Mouse (Mus musculus) midbrain, embryonic 11.5 days (tissue): ENCODE data around the gene Dact3. TPM values are rescaled to one million over a fixed set of nuclear protein-coding genes. Genes with fewer than 3 reads are reported as not detected.

Experiments
- ATAC-seq: fragments of 200-750 bp; cut with Nextera tagmentation; 2 replicates; pipeline ENCODE4 v1.8.0; 2017; ENCODE audit warnings: moderate TSS enrichment, moderate library complexity; ENCODE audit not compliant: low FRiP score
- DNase-seq: peaks from one replicate; pipeline ENCODE4 v3.0.0; 2015; ENCODE audit warnings: low spot score; ENCODE audit errors: missing footprints
- H3K27ac ChIP-seq: fragments of 300-500 bp; sonication (generic); 2 replicates; pipeline ENCODE4 v1.5.1; 2014; ENCODE audit warnings: low read depth, low read length
- H3K27me3 ChIP-seq: fragments of 300-500 bp; sonication (generic); 2 replicates; pipeline ENCODE4 v1.6.1; 2014; ENCODE audit warnings: mild to moderate bottlenecking, low read length, moderate library complexity, mixed read lengths; ENCODE audit not compliant: control insufficient read depth, insufficient read depth
- H3K36me3 ChIP-seq: fragments of 300-500 bp; sonication (generic); 2 replicates; pipeline ENCODE4 v1.6.1; 2014; ENCODE audit warnings: mild to moderate bottlenecking, low read length, moderate library complexity, mixed read lengths; ENCODE audit not compliant: control insufficient read depth, insufficient read depth
- H3K4me1 ChIP-seq: fragments of 300-500 bp; sonication (generic); 2 replicates; pipeline ENCODE4 v1.6.1; 2014; ENCODE audit warnings: low read length; ENCODE audit not compliant: control insufficient read depth, insufficient read depth
- H3K4me2 ChIP-seq: fragments of 300-500 bp; sonication (generic); 2 replicates; pipeline ENCODE4 v1.6.1; 2014; ENCODE audit warnings: mild to moderate bottlenecking, moderate library complexity
- H3K4me3 ChIP-seq: fragments of 300-500 bp; sonication (generic); 2 replicates; pipeline ENCODE4 v1.5.1; 2014; ENCODE audit warnings: low read depth, low read length
- H3K9ac ChIP-seq: fragments of 300-500 bp; sonication (generic); 2 replicates; pipeline ENCODE4 v1.6.1; 2014; ENCODE audit warnings: low read length
- H3K9me3 ChIP-seq: fragments of 300-500 bp; sonication (generic); 2 replicates; pipeline ENCODE4 v1.6.1; 2016; ENCODE audit warnings: low read length; ENCODE audit not compliant: control insufficient read depth
- WGBS: fragments of 180-500 bp; shearing (Covaris S2); extraction: QIAGEN DNeasy Blood & Tissue Kit; methylation state at CpG from one replicate; pipeline ENCODE4 v1.1.7; 2014; 5-methylcytosine and 5-hydroxymethylcytosine counted together
- polyA plus RNA-seq: library from polyadenylated mRNA; unstranded; fragments of >200 nt; fragmentation: Nextera tagmentation; extraction: Ambion mirVana; gene quantifications from 2 replicates; pipeline ENCODE4 v1.2.1, GENCODE M21; 2014

Gene Dact3
- 4.8 and 5.3 TPM in 2 replicates for polyA plus RNA-seq

DNA sequence AGATGAGACGGTGACA is at the start of gene Dact3:
Dact3 (plus strand) TSS at position 8 of the 16 bp plus-strand sequence.
- Histone ChIP-seq H3K27ac (peak within 1 kb of the TSS; percentile 57), H3K4me1 (peaks cover 21% of the 10 kb centered on the region), H3K4me2 (peak within 1 kb of the TSS; percentile 75), H3K4me3 (peak within 1 kb of the TSS; percentile 50), H3K9ac (peak within 1 kb of the TSS; percentile 80), H3K9me3 (no peaks in the 10 kb centered on the region), H3K36me3 (no peaks in the 10 kb centered on the region), H3K27me3 (no peaks in the 10 kb centered on the region)
- 0% methylated on average over 1 of the region's 1 CpGs for WGBS
- DNase-seq, result no peak
- ATAC-seq, result no peak

GRCm38 (mm10) chr7:16825785-16826184 is 49.3 kb upstream of the Dact3 start:
- Histone ChIP-seq H3K27me3 (no peaks in the 10 kb centered on the region), H3K9ac (no peak overlapping the region), H3K9me3 (no peaks in the 10 kb centered on the region), H3K4me1 (peaks cover 6% of the 10 kb centered on the region; the same call in 1 of the 2 replicates), H3K4me3 (no peak overlapping the region), H3K4me2 (no peak overlapping the region), H3K27ac (no peak overlapping the region), H3K36me3 (peaks cover 36% of the 10 kb centered on the region)
- peak; percentile 55; the same call in 1 of the 2 replicates for ATAC-seq
- no peak for DNase-seq
- 87% methylated on average over 10 of the region's 10 CpGs for WGBS

- H3K9me3 ChIP-seq, result no peaks in the 10 kb centered on the region
- 87% methylated on average over 5 of the region's 5 CpGs for WGBS
- no peak overlapping the region for H3K4me2 ChIP-seq
- ATAC-seq (no peak), DNase-seq (no peak)
- no peaks in the 10 kb centered on the region for H3K27me3 ChIP-seq
- H3K27ac ChIP-seq, result no peak overlapping the region
- H3K36me3 ChIP-seq, result peaks cover 43% of the 10 kb centered on the region
- H3K4me3 ChIP-seq, result no peak overlapping the region
- peaks cover under 1% of the 10 kb centered on the region; the same call in 1 of the 2 replicates for H3K4me1 ChIP-seq
- no peak overlapping the region for H3K9ac ChIP-seq
Observed at GRCm38 (mm10) chr7:16826571-16826970, 48.5 kb upstream of the Dact3 start.

DNA sequence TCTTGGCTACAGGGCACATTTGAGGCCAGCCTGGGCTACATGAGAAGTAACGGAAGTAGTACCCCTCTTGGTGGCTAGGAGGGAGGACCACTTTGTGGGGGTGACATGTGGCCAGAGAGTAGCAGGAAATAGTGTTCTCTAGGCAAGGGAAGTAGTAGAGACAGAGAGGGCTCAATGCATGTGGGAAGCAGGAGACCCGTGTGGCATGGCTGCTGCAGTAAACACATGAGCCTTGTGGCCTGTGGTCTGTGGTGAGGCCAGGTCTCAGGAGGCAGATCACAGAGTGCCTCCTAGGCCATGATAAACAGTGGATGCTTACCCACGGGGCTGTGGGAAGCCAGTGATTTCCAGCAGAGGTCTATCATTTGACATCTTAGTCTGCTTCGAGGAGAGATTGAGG is 47.8 kb upstream of the Dact3 start:
- ATAC-seq (no peak), DNase-seq (no peak)
- no peak overlapping the region for H3K9ac ChIP-seq
- H3K4me2 ChIP-seq, result no peak overlapping the region
- 84% methylated on average over 4 of the region's 4 CpGs for WGBS
- H3K9me3 ChIP-seq, result no peaks in the 10 kb centered on the region
- H3K27ac ChIP-seq, result no peak overlapping the region
- no peaks in the 10 kb centered on the region for H3K27me3 ChIP-seq
- no peak overlapping the region for H3K4me3 ChIP-seq
- peaks cover 43% of the 10 kb centered on the region for H3K36me3 ChIP-seq
- H3K4me1 ChIP-seq, result no peaks in the 10 kb centered on the region

GRCm38 (mm10) chr7:16830449-16830848 is 44.7 kb upstream of the Dact3 start:
- H3K9ac ChIP-seq, result no peak overlapping the region
- no peaks in the 10 kb centered on the region for H3K4me1 ChIP-seq
- H3K9me3 ChIP-seq, result no peaks in the 10 kb centered on the region
- H3K4me3 ChIP-seq, result no peak overlapping the region
- no peak overlapping the region for H3K4me2 ChIP-seq
- H3K27ac ChIP-seq, result no peak overlapping the region
- 83% methylated on average over 9 of the region's 9 CpGs for WGBS
- DNase-seq (no peak), ATAC-seq (no peak)
- H3K27me3 ChIP-seq, result no peaks in the 10 kb centered on the region
- H3K36me3 ChIP-seq, result peaks cover 56% of the 10 kb centered on the region

- H3K4me2 ChIP-seq, result no peak overlapping the region
Observed at GRCm38 (mm10) chr7:16837916-16838803, 37.0 kb upstream of the Dact3 start.

GRCm38 (mm10) chr7:16838804-16839426 is 36.2 kb upstream of the Dact3 start:
- Histone ChIP-seq H3K27me3 (no peaks in the 10 kb centered on the region), H3K9me3 (no peaks in the 10 kb centered on the region), H3K27ac (no peak overlapping the region), H3K4me1 (peaks cover 4% of the 10 kb centered on the region), H3K36me3 (peaks cover 25% of the 10 kb centered on the region; the same call in 1 of the 2 replicates), H3K4me3 (no peak overlapping the region), H3K4me2 (no peak overlapping the region), H3K9ac (no peak overlapping the region)
- no peak for DNase-seq
- no peak for ATAC-seq
- 81% methylated on average over 6 of the region's 6 CpGs for WGBS

More at GRCm38 (mm10) chr7:16837916-16838803, 37.0 kb upstream of the Dact3 start:
- no peak overlapping the region for H3K27ac ChIP-seq
- no peaks in the 10 kb centered on the region for H3K4me1 ChIP-seq
- H3K9ac ChIP-seq, result no peak overlapping the region
- DNase-seq (no peak), ATAC-seq (no peak)
- no peak overlapping the region for H3K4me3 ChIP-seq
- no peaks in the 10 kb centered on the region for H3K9me3 ChIP-seq
- H3K36me3 ChIP-seq, result peaks cover 28% of the 10 kb centered on the region
- WGBS, result 96% methylated on average over 18 of the region's 18 CpGs
- no peaks in the 10 kb centered on the region for H3K27me3 ChIP-seq

- Histone ChIP-seq H3K36me3 (peaks cover 22% of the 10 kb centered on the region; the same call in 1 of the 2 replicates), H3K27ac (no peak overlapping the region), H3K4me2 (no peak overlapping the region), H3K27me3 (no peaks in the 10 kb centered on the region), H3K9ac (no peak overlapping the region), H3K4me1 (peaks cover 8% of the 10 kb centered on the region), H3K9me3 (no peaks in the 10 kb centered on the region), H3K4me3 (no peak overlapping the region)
- ATAC-seq (no peak), DNase-seq (no peak)
- 95% methylated on average over 12 of the region's 12 CpGs for WGBS
Observed at GRCm38 (mm10) chr7:16839427-16840108, 35.5 kb upstream of the Dact3 start.

DNA sequence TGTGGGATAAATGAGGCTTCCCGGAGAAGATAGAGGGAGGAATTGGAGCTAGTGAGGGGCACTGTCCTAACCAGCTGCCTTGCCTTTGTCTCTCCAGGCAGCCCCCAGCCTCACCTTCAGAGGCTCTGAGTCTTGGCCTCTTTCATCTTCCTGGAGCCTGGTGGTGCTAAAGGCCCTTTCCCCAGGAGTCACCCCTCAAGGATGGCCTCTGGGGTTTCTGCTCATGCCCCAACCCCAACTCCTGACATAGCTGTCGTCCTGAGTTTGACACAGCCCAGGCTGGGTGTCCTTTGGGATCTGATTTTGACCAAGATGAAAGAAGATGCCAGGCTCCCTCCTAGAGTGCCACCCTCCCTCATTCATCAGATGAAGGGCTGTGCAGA is 35.0 kb upstream of the Dact3 start:
- Histone ChIP-seq H3K9me3 (no peaks in the 10 kb centered on the region), H3K36me3 (peaks cover 19% of the 10 kb centered on the region; the same call in 1 of the 2 replicates), H3K4me1 (peaks cover 8% of the 10 kb centered on the region), H3K4me3 (no peak overlapping the region), H3K4me2 (no peak overlapping the region), H3K9ac (no peak overlapping the region), H3K27me3 (no peaks in the 10 kb centered on the region), H3K27ac (no peak overlapping the region)
- 93% methylated on average over 2 of the region's 2 CpGs for whole genome bisulfite sequencing
- ATAC-seq (no peak), DNase-seq (no peak)
